Mouse (Mus musculus) cerebellum, adult 9-10 months (tissue): ENCODE data around the gene Teddm2.

Experiments
- DNase-seq: peaks from one replicate; pipeline ENCODE4 v3.0.0; 2022

Gene Teddm2

DNA sequence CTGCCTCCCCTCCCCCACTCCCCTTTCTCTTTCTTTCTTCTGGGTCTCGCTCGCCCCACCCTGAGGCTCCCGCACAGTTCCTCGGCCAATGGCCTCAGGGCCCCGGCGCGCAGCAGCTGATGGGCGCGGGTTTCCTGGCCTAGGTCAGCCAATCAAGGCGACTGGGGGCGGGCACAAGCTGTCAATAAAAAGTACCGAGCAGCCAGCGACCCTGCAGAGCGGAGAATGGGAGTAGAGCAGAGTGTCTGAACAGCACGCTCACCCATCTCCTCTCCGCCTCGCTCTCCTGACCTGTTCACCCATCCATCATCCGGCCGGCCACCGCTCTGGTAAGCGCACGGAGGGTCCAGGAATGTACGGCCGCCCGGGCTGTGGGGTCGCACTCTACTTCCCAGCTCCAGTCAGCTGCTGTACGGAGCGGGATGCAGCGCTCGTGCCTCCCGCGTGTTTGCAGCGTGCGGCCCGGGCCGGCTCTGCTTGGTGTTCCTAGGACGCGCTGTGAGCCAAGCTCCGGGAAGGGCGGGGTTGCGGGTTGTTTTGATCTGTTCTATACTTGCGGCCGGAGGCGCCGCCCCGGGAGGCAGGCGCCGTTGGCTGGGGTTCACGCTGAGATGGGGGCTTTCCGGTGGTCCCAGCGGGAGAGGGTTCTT, at the start of gene Teddm2, which contains the start of gene Glul:
Gene Teddm2 (minus strand): TSS at position 498 of the 650 bp plus-strand sequence.
Gene Glul (plus strand): TSS at position 214 of the 650 bp plus-strand sequence.
- peak; percentile 96 for DNase-seq

DNA sequence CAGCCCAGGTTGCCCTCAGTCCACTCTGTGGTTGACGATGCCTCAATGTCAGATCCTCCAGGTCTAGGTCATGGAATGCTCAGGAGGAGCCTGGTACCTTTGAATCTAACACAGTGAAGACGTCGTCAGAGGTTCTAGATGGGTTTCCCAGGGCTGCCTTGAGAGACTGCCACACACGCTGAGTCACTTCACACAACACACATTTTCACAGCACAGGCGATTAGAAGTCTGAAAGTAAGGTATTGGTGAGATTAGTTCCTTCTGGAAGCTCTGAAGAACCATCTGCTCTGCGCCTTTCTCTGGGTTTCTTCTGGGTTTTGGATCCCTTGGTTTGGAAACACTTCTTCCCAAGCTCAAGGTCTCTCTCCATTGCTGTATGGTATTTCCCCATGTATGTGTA, 47.8 kb upstream of the Teddm2 start:
- DNase-seq, result no peak

DNA sequence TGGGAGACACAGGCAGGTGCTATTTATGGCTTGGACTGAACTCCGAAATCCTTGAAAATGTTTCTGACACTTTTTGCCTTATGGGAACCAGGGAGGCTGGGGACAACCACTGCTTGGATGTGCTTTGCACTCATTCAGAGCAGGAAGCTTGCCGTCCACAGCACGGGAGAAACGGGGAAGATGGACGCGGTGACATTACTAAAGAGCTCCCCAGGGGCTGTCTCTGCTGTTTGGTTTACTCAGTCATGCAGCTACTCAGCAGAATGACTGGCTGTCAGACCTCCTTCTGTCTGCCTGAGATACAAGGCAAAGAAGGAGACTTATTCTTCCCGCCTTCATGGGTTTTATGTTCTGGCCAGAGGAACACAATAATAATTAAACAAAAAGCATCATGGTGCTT, 46.9 kb upstream of the Teddm2 start:
- no peak for DNase-seq

DNA sequence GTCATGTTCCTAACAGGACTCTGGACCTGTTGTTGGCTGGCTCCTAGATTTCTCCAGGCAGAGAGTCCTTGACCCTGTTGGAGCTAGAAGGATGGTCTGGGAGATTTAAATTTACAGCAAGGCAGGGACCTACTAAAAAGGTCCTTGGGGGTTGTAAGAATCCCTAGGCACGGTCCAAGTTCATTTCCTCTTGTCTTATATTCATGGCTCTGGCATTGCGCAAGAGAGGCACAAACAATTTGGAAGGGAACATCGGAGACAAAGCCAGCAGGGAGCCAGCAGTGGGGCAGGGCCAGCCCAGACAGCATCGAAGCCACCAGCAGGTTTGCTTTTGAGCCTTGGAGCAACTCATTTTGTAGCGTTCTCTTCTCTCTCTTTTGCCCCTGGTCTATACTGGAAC, 45.2 kb upstream of the Teddm2 start:
- no peak for DNase-seq

DNA sequence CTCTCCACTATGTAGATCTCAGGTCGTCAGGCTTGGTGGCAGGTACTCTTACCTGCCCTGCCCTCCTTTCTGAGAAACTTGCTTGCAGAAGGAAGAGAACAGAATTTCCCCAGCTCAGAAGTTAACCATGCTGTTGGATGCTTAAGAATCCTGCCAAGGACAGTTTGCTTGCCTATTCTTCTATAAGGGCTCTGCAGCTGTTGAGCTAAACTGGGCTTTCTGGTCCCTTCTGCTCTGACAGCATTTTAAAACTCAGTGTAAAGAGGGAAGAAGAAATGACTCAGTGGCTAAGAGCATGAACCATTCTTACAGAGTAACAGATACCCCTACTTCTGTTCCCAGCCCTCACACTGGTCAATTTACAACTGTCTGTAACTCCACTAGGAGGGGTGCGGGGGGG, 41.0 kb upstream of the Teddm2 start:
- DNase-seq, result no peak

DNA sequence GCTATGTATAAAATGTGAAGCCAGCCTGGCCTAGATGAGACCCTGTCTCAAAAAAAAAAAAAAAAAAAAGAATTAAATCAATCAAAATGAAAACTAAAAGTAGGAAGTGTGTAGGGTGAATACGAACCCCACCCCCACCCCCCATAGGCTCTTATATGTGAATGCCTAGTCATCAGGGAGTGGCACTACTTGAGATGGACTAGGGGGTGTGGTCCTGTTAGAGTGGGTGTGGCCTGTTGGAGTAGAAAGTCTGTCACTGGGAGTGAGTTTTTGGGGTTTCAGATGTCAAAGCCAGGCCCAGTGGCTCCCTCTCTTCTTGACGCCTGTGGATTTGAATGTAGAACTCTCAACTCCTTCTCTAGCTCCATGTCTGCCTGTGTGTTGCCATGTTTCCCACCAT, 37.0 kb upstream of the Teddm2 start:
- DNase-seq, result no peak

DNA sequence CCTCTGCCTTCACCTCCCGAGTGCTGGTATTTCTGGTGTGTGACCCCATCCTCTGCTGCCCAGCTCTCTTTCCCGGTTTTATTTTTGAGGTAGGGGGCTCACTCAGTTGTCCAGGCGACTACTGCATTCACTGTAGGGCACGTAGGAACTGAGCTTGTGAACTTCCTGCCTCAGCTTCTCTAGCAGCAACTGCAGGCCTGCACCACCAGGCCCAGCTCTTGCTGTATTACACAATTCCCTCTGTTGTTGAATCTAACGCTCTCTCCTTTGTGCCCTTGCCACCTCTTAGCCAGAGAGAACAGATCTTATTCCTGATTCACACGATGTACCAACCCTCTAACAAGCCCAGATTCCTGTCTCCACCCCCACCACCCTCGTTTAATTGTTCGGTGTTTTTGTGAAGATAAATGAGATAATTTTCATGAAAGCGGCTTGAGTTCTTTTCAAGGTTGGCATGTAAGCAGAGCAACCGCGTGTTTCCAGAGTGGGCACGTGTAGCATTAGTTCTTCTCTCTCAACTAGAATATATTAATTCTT, 35.9 kb upstream of the Teddm2 start:
- no peak for DNase-seq

DNA sequence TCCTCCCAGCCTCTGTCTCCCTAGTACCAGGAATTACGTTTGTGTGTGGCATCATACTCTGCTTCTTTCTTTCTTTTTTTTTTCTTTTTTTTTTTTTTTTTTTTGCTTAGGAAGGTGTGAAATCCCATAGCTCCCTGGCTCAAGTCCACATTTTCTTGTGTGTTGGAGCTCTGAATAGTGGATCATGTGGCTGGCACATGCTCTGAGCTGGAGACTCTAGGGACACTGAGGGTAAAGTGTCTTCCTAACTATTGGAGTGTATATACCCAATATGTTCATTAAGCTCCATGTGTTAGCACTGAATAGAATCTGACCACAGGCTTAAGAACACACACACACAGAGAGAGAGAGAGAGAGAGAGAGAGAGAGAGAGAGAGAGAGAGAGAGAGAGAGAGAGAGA, 33.7 kb upstream of the Teddm2 start:
- no peak for DNase-seq

DNA sequence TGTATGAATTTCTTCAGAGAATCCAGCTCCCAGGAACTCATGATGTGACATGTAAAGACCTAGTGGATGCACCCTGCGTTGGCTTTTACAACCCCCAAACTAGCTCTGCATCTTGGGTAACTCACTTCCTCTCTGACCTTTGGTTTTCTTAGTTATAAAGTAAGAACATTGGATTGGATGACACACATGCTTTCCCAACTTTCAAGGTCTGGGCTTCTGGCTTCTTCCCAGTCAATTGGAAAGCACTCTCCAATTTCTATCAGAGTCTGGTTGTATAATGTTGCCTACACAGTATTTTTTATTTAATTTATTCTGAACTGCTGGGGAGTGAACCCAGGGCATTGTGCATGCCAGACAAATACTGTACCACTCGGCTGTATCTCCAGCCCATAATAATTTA, 30.4 kb upstream of the Teddm2 start:
- DNase-seq, result no peak

DNA sequence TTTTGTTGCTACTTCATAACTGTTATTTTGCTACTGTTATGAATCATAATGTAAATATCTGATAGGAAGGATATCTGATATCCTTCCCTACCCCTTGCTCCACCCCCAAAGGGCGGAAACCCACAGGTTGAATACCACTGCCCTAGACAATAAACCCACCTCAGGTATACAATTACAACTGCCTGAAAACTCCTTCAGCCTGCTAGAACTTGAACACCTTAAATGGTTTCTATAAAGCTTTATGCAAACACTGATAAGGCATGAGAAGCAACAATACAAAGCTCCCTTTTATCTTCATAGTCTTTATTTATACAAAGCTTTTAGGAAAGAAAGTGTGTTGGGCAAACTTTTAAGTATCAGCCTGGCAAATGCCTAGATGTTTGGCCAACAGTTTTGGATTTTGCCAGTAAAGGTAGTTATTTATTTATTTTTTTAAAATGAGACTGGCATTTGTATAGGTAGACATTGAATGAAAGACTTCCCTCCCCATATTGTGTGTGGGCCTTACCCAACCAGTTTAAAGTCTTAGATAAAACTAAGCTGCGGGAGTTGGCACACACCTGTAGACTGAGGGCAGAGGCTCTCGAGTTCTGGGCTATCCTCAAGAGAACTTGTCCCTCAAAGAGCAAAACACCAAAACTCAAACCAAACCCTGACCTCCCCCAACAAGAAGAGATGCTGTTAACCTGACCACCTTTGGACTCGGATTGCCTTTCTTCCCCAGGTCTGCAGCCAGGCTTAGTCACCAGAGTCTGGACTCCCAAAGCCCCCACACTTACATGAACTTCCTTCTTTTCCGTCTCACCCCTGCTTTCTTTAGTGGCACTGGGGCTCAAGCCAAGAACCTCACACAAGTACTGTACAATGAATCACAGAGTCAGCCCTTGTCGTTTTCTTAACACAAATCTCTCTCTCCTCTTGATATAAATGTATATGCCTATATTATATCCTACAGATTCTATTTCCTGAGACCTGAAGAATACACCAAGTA, 24.7 kb upstream of the Teddm2 start:
- DNase-seq, result no peak

DNA sequence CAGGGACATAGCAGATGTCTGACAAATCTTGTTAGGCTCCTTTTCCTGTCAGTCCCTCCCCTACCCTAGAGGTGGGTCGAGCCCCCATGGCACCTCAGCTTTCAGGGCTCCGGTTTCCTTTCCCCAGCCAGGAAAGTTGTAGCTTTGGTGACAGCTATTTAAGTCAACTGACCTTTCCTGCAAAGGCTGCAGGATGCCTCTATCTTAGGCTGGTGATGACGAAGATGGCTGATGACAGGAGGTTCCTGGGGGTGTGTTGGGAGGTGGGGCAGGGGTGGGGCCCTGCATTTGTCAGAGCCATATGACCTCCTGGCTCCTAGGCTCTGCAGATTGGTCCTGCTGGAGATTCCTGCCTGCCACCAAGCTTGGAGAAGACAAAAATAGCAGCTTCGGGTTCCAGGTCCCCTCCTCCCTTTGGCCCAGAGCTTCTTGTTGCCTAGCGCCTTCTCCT, 22.6 kb upstream of the Teddm2 start:
- no peak for DNase-seq

DNA sequence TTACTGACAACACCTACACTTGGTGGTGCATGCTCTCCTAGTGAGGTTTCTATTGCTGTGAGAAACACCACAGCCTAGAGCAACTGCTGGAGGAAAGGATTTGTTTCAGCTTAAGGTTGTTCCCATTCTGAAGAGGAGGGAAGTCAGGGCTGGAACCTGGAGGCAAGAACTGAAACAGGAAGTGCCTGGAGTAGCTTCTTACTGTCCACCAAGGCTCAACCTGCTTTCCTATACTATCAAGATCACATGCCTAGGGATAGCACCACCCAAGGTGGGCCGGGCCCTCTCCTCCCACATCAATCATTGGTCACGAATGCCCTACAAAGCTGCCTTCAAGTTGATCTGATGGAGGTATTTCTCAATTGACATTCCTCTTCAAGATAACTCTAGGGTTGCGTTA, 21.6 kb upstream of the Teddm2 start:
- no peak for DNase-seq

DNA sequence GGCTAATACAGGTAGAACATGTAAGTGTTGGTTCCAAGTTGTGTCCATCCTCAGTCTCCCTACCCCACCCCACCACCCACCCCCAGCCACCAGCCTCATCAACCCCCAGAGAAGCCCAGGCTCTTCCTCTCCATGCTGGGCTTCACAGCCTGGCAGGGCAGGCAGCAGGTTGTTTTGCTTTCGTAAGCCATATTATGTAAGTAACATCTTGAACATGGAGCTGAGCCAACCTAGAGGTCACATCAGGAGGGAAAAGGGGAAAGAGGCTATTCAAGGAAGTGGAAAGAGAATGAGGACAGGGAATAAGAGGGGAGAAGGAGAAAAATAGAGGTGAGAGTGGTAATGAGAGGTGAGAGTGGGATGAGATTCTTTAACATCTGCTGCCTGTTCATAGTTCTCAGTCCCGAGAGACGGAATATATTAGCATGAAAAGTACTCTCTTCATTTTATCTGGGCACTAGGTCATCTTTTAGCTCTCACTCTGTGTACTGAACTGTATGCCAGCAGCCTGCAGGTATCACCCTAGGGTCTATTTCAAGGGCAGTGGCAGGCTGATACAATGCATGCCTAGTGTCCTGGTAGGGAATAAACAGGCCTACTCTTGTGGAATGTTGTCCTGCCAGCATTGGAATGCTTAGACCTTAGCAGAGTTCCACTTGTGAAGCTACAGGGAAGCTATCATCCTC, 18.6 kb upstream of the Teddm2 start:
- DNase-seq, result no peak

DNA sequence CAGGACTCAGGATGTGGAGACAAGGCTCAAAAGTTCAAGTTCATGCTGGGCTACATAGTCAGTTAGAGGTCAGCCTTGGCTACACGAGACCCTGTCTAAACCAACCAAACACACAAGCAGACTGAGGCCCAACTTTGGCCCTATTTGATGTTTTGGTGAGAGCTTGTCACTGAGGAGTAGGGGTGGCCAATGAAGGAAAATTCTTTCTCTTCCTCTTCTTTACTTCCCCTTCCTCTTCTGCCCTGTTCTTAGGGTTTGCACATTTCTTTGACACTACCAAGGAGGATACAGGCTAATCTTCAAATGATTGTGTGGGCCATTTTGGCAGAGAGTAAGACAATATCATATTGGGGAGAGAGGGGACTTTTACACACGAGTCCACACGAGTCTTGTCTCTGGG, 13.8 kb upstream of the Teddm2 start:
- no peak for DNase-seq

DNA sequence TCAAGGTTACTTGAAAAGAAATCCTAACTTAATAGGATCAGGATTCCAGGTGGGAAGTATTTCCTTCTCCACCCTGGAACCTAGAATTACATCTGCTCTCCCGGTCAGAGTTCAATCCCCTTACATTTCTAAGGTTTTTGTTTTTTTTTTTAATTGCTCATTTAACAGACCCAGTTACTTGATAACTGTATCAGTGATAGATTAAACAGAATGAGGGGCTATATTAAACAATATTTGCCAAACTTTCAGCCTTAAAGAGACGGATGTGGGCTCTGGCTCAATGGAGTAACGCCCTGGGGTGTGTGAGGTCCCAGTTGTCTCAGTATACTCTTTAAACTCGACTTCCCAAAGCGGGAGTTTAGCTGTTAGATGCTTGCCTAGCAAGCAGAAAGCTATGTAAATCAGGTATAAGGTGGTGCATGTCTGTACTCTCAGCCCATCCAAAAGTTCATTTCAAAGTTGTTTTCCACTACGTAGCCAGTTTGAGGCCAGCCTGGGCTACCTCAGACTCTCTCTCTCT, 11.3 kb upstream of the Teddm2 start:
- DNase-seq, result no peak

DNA sequence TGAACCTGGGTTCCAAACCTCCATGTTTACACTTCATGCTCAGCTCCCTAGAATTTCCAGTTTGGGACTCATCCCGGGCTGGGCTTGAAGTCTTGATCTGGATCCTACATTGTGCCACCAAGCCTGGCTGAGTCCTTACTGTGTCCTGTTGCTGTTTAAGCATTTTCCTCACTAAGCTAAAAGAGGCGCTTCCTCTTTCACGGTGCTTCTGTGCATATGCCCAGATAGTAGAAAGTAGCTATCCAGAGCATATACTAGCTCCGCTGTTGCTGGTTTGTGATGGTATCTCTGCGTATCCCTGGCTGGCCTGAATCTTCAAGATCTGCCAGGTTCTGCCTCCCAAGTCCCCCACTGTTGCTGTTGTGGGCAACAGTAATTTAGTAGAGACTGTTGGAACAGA, 10.4 kb upstream of the Teddm2 start:
- no peak for DNase-seq

DNA sequence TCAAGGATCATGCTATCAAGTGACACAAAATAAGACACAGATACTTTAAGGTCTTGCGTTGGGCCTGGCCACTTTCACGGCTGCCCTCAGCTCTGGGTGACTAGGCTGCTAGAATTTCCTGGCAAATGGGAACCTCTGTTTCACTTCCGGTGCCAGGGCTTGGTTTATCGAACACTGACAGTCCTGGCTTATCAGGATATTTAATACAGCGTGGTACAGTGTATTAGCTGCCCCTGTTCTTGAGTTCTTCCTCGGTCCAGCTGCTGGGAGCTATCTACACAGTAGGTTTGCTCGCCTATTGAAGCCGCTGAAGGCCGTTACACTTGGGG, 9.9 kb upstream of the Teddm2 start:
- no peak for DNase-seq

DNA sequence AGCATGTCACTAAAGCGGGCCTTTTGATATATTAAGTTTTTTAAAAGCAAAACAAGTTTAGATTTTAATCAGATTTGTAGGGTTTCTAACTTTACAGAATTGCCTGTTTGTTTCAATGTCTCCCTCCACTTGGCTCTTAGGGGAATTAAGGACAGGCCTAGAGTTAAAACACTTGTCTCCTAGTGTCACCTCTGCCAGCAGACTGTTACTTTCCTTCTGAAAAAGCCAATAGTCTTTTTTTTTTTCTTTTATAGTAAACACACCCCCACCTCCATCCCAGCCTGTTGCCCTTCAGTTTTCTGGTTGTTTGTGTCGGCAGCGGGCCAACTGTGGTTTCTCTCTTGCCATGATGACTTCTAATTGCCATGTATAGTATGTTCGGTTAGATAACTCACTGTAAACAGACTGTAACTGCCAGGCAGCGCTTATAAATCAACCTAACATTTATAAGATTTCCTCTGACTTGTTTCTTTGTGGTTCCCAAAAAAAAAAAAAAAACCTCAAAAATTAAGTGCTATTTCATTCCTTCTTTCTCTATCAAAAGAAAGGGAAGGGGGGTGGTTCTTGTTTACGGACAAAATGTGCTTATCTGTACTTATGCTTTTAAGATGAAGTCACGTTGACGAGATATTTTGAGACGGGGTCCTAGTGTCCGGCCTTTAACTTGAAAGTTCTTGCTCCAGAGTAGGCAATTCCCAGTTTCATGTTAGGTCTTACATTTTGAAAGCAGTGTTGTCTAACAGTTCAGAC, 9.4 kb upstream of the Teddm2 start:
- no peak for DNase-seq

DNA sequence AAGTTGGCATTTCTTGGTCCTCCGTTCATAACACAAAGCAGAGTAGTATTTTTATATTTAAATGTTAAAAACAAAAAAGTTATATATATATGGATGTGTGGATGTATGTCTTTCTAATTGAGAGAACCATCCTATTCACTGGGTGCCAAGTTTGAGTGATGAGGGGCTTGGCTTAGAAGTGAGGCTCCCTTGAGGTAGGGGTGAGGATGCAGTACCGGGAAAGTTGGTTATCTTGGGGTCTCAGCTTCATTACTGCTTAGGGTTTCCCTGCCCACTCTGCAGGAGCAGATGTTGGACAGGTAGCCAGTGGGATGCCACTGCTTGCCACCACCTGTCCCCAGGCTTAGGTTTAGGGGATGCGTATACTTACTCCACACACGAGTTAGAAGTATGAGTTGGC, 8.7 kb upstream of the Teddm2 start:
- no peak for DNase-seq

DNA sequence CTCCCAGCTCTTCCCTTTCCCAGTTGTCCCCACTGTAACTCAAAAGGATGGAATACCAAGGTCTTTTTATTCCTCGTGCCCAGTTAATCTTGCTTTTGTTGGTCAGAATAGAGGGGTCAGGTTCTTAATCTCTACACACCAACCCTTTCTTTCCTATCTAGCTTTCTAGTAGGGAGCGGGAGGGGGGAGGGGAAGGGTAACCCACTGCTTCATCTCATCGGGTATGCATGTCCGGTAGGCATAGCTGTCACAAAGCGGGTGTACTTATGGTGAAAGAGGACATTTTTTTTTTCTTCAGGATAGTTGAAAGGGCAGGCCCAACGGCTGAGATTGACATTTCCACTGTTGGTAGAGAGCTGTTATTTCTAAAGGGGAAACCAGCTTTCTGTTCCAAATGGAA, 8.2 kb upstream of the Teddm2 start:
- DNase-seq, result no peak

DNA sequence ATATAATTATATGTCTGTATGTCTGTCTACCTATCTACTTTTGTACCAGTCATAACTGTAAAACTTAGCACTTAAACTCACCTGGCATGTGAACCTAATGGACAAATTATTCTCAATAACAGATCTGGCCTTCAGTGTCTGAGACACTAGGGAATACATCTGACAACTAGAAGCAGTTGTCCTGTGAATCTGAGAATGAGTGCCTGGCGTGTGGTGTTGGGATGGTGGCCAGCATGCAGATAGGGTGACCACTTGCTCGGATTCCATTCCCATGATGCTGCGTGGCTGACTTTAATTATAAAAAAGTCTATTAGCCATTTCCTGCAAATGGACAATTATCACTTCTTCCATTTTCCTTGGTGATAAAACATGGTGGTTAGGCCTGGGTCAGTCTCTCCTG, 5.9 kb upstream of the Teddm2 start:
- DNase-seq, result no peak

DNA sequence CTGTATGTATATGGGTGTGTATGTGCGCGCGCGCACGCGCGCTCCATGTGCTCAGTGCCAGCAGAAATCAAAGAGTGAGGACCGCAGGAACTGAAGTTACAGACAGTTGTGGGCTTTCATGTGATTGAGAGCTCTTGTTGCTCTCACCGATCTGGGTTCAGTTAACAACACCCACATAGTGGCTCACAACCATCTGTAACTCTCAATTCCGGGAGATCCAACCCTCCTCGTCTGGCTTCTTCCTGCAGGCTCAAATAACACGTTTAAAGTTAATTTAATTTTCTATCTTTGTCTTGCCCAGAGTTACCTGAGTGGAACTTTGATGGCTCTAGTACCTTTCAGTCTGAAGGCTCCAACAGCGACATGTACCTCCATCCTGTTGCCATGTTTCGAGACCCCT, 4.2 kb upstream of the Teddm2 start:
- no peak for DNase-seq

DNA sequence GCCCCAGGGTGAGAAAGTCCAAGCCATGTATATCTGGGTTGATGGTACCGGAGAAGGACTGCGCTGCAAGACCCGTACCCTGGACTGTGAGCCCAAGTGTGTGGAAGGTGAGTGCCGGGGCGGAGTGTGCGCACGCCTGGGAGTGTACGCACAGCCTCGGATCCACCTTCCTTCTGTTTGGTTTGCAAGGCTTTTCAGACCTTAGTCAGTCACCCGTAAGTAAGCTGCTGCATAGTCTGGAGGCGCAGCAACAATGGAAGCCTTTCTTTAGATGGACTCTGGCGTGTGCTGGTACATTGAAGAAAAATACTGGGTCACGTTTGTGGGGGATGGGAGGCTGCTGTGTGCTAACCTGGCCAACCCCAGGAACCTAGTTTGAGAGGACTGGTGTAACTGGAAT, 3.0 kb upstream of the Teddm2 start:
- DNase-seq, result no peak
